ENCODE assay signal across 8 mouse cellular contexts in the genomic region with DNA sequence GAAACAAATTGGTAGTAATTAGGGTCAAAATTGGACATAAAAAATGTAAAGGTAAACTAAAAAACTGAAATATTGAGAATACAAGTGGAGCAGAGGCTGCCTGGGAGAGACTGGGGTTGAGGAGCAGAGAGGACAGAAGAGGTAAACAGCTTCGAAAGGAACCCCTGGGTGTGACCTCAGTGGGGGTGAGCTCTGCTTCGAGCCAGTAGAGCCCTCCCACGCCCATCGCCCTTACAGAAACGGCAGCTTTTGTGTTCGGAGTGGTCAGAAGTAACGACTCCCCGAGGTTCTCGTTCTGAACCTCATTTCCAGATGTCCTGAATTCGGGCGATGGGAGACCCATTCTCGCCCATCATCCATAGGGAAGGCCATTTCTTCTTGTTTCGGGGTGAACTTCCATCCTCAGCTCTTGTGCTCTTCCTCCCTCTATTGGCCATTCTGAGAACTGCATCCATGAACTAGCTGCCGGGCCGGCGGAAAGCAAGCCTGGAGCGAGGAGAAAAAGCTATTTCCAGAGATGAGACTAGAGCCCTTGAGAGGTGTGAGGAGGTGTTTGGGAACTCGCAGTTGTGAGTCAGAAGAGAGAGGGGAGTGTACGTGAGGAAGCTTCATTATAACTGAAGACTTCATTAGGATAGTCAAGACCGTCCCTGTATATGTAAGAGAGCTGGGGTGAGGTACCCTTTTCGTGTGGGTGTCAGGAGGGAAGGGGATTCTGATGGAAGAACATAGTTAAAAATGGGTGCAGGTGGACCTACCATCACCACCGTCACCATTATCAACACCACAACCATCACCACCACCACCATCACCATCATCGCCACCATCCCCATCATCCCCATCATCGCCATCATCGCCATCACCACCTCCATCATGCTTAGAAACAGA. TPM values are rescaled to one million over a fixed set of nuclear protein-coding genes. Genes with fewer than 3 reads are reported as not detected.
A peak's percentile ranks its signal among the peaks of the same experiment; 100 is the strongest.
DNase-seq lines count a peak whose midpoint lies in the region; ATAC-seq and TF ChIP-seq lines count a peak whose summit lies in the region.

No protein-coding gene starts in this region.

- ATAC-seq in CD4-positive, CD25-positive, alpha-beta regulatory T cell, adult 4 months = peak; percentile 80
- peak; percentile 74 for ATAC-seq in erythroblast, adult 5-6 weeks (replicated peaks; ENCODE audit: low FRiP score, poor library complexity, severe bottlenecking)
- ATAC-seq in heart, embryonic 12.5 days (ENCODE audit: insufficient number of reproducible peaks, low FRiP score) = no peak
- ATAC-seq in kidney, embryonic 16.5 days (ENCODE audit: low FRiP score, low TSS enrichment) = peak; percentile 50
- ATAC-seq in limb, embryonic 15.5 days (ENCODE audit: insufficient number of reproducible peaks, low FRiP score, low TSS enrichment, low read depth) = no peak
- ATAC-seq in midbrain, postnatal 0 days (ENCODE audit: low FRiP score) = peak; percentile 83

- H3K4me2 ChIP-seq in heart, embryonic 12.5 days = peak overlapping the region; percentile 81
- peak overlapping the region; percentile 77 for H3K4me2 ChIP-seq in kidney, embryonic 16.5 days (replicated peaks; ENCODE audit: low read depth, low read length)
- peak overlapping the region; percentile 65 for H3K4me2 ChIP-seq in limb, embryonic 15.5 days
- H3K4me2 ChIP-seq in midbrain, postnatal 0 days (ENCODE audit: low read depth, low read length, poor library complexity, severe bottlenecking) = peak overlapping the region; percentile 63

- whole genome bisulfite sequencing in heart, embryonic 12.5 days = 22% methylated on average over 25 of the region's 25 CpGs
- WGBS in kidney, embryonic 16.5 days = 26% methylated on average over 25 of the region's 25 CpGs
- 24% methylated on average over 25 of the region's 25 CpGs for whole genome bisulfite sequencing in limb, embryonic 15.5 days
- WGBS in midbrain, postnatal 0 days = 23% methylated on average over 25 of the region's 25 CpGs

- TF ChIP-seq CTCF in midbrain, postnatal 0 days (IDR thresholded peaks at IDR 0.05) = peak; percentile 99

- peak overlapping the region; percentile 61; the same call in 1 of the 2 replicates for H3K9ac ChIP-seq in heart, embryonic 12.5 days
- peak overlapping the region; percentile 64 for H3K9ac ChIP-seq in kidney, embryonic 16.5 days (replicated peaks; ENCODE audit: low read length)
- no peak overlapping the region for H3K9ac ChIP-seq in limb, embryonic 15.5 days
- H3K9ac ChIP-seq in midbrain, postnatal 0 days (replicated peaks; ENCODE audit: low read length, poor library complexity, severe bottlenecking) = 0 out of 2 replicates have a peak overlapping the region, but pooled peaks have one; percentile 33

- peak; percentile 90 for DNase-seq in brain, adult 2 months (ENCODE audit: low read depth, low spot score)
- peak; percentile 81 for DNase-seq in midbrain, postnatal 0 days (ENCODE audit: low spot score)
- peak; percentile 76 for DNase-seq in splenic B cell, adult 2 months (ENCODE audit: low read depth, low spot score)

- H3K9me3 ChIP-seq in heart, embryonic 12.5 days (replicated peaks) = no peaks in the 10 kb centered on the region
- H3K9me3 ChIP-seq in kidney, embryonic 16.5 days (ENCODE audit: low read length) = no peaks in the 10 kb centered on the region
- no peaks in the 10 kb centered on the region for H3K9me3 ChIP-seq in limb, embryonic 15.5 days
- no peaks in the 10 kb centered on the region for H3K9me3 ChIP-seq in midbrain, postnatal 0 days (ENCODE audit: low read length)

- H3K27me3 ChIP-seq in heart, embryonic 12.5 days (replicated peaks) = no peaks in the 10 kb centered on the region
- no peaks in the 10 kb centered on the region for H3K27me3 ChIP-seq in kidney, embryonic 16.5 days (ENCODE audit: insufficient read depth, low read length)
- H3K27me3 ChIP-seq in limb, embryonic 15.5 days = no peaks in the 10 kb centered on the region
- H3K27me3 ChIP-seq in midbrain, postnatal 0 days (ENCODE audit: insufficient read depth, low read length) = no peaks in the 10 kb centered on the region
- H3K27me3 ChIP-seq in splenic B cell, adult 2 months (ENCODE audit: control insufficient read depth, insufficient read depth, low read length, poor library complexity, severe bottlenecking) = no peaks in the 10 kb centered on the region

- H3K36me3 ChIP-seq in heart, embryonic 12.5 days = no peaks in the 10 kb centered on the region
- no peaks in the 10 kb centered on the region for H3K36me3 ChIP-seq in kidney, embryonic 16.5 days (ENCODE audit: insufficient read depth, low read length)
- no peaks in the 10 kb centered on the region for H3K36me3 ChIP-seq in limb, embryonic 15.5 days
- no peaks in the 10 kb centered on the region for H3K36me3 ChIP-seq in midbrain, postnatal 0 days (ENCODE audit: insufficient read depth, low read length)
- H3K36me3 ChIP-seq in splenic B cell, adult 2 months (ENCODE audit: control insufficient read depth, insufficient read depth, low read length, poor library complexity, severe bottlenecking) = no peaks in the 10 kb centered on the region

- 0 out of 2 replicates have a peak, but pooled peaks cover 2% of the 10 kb centered on the region for H3K4me1 ChIP-seq in heart, embryonic 12.5 days (replicated peaks)
- no peaks in the 10 kb centered on the region for H3K4me1 ChIP-seq in kidney, embryonic 16.5 days (ENCODE audit: insufficient read depth, low read length)
- H3K4me1 ChIP-seq in limb, embryonic 15.5 days = peaks cover 3% of the 10 kb centered on the region; the same call in 1 of the 2 replicates
- H3K4me1 ChIP-seq in midbrain, postnatal 0 days (ENCODE audit: insufficient read depth, low read length) = no peaks in the 10 kb centered on the region

- peak overlapping the region; percentile 51 for H3K4me3 ChIP-seq in heart, embryonic 12.5 days
- H3K4me3 ChIP-seq in kidney, embryonic 16.5 days (ENCODE audit: low read length) = peak overlapping the region; percentile 51
- peak overlapping the region; percentile 40 for H3K4me3 ChIP-seq in limb, embryonic 15.5 days
- H3K4me3 ChIP-seq in midbrain, postnatal 0 days (ENCODE audit: low read depth, low read length) = peak overlapping the region; percentile 38

- H3K27ac ChIP-seq in heart, embryonic 12.5 days (ENCODE audit: poor library complexity, severe bottlenecking) = no peak overlapping the region
- no peak overlapping the region for H3K27ac ChIP-seq in kidney, embryonic 16.5 days (ENCODE audit: low read length)
- H3K27ac ChIP-seq in limb, embryonic 15.5 days = no peak overlapping the region
- no peak overlapping the region for H3K27ac ChIP-seq in midbrain, postnatal 0 days (ENCODE audit: low read depth, low read length)

RNA-seq across cellular contexts. Expression of gene 5830473C10Rik, which starts 28.0 kb away (rescaled TPM):
- polyA plus RNA-seq in CD4-positive, CD25-positive, alpha-beta regulatory T cell, adult 4 months (2017; shearing (Covaris generic)) = under 1 TPM in 1 of 2 experiments, not detected in 1; 0.16 TPM
- not detected in 2 replicates for total RNA-seq in erythroblast, adult 5-6 weeks (2015; ENCODE audit: low replicate concordance)
- total RNA-seq in erythroblast, adult 5-6 weeks (2017; ENCODE audit: low replicate concordance) = not detected in 2 replicates
- not detected in 2 replicates for polyA plus RNA-seq in heart, embryonic 12.5 days (2016; fragmentation: Nextera tagmentation; extraction: Ambion mirVana)
- 0.35 and 0.39 TPM in 2 replicates for polyA plus RNA-seq in kidney, embryonic 16.5 days (2015; fragmentation: Nextera tagmentation; extraction: Ambion mirVana)
- polyA plus RNA-seq in limb, embryonic 15.5 days (2015; fragmentation: Nextera tagmentation; extraction: Ambion mirVana) = 0.14 TPM in 1 of 2 replicates, not detected in the other
- total RNA-seq in midbrain, postnatal 0 days (2014; rRNA removed) = 0.19 TPM in 1 of 2 replicates, not detected in the other
- polyA plus RNA-seq in midbrain, postnatal 0 days (2015; fragmentation: Nextera tagmentation; extraction: Ambion mirVana) = 0.19 and 0.32 TPM in 2 replicates

RNA-seq across cellular contexts. Expression of gene Rassf6, which starts 51.5 kb away (rescaled TPM):
- 1 to 10 TPM; 2.0 to 2.9 TPM for polyA plus RNA-seq in CD4-positive, CD25-positive, alpha-beta regulatory T cell, adult 4 months (2017; shearing (Covaris generic))
- not detected in 2 replicates for total RNA-seq in erythroblast, adult 5-6 weeks (2015; ENCODE audit: low replicate concordance)
- total RNA-seq in erythroblast, adult 5-6 weeks (2017; ENCODE audit: low replicate concordance) = not detected in 2 replicates
- 0.35 and 0.52 TPM in 2 replicates for polyA plus RNA-seq in heart, embryonic 12.5 days (2016; fragmentation: Nextera tagmentation; extraction: Ambion mirVana)
- polyA plus RNA-seq in kidney, embryonic 16.5 days (2015; fragmentation: Nextera tagmentation; extraction: Ambion mirVana) = 18.1 and 18.9 TPM in 2 replicates
- 3.7 and 3.9 TPM in 2 replicates for polyA plus RNA-seq in limb, embryonic 15.5 days (2015; fragmentation: Nextera tagmentation; extraction: Ambion mirVana)
- total RNA-seq in midbrain, postnatal 0 days (2014; rRNA removed) = 1.9 and 2.5 TPM in 2 replicates
- polyA plus RNA-seq in midbrain, postnatal 0 days (2015; fragmentation: Nextera tagmentation; extraction: Ambion mirVana) = 2.0 and 2.4 TPM in 2 replicates

Comparison
In these comparisons a context has a peak if more than half of its experiments do, and no peak if none do; other contexts are left out.
1. ATAC-seq: peak in CD4-positive, CD25-positive, alpha-beta regulatory T cell, adult 4 months (single experiment), erythroblast, adult 5-6 weeks (single experiment), kidney, embryonic 16.5 days (single experiment) and midbrain, postnatal 0 days (single experiment); none in heart, embryonic 12.5 days (single experiment) and limb, embryonic 15.5 days (single experiment).
2. Peak in every context shown above with its lines, with median percentiles within 50 percentile points of each other: DNase-seq, H3K4me2 ChIP-seq and H3K4me3 ChIP-seq.